Mouse (Mus musculus) kidney, postnatal 14 days (tissue): ENCODE measurements at regions not wholly inside any gene's neighbourhood (a gene's known extent, or its start where the extent isn't known, plus 50 kb on each side); places are given as distances from the start of the nearest gene placed in this dataset.

Experiments
- DNase-seq: peaks from one replicate; pipeline ENCODE4 v3.0.0; 2022; ENCODE audit warnings: mixed read lengths

DNA sequence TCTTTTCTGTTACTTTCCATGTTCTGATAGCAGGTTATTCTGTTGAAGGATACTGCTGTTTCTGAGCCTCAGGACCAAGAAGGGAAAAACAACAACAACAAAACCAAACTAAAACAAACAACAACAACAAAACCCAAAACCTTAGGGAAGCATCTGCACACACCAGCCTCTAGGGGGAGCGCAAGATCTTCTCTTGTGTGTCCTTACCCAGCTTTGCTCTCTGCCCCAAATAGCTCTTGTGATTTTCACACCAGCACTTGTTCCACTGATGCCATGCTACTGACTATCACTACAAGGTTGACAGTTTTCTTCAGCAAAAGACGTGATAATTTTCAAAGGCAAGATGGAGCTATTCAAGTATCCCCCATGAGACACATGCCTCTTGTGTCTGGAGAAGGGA, 59.8 kb upstream of the Nrg3 start:
- peak; percentile 17 for DNase-seq
